Comparison of ENCODE assay signal across 8 mouse cellular contexts in genomic region chr7:89632342-89633251, GRCm38 (mm10). TPM values are rescaled to one million over a fixed set of nuclear protein-coding genes. Genes with fewer than 3 reads are reported as not detected.
DNase-seq lines count a peak whose midpoint lies in the region; ATAC-seq and TF ChIP-seq lines count a peak whose summit lies in the region.

TSS of gene Me3 (plus strand) at chr7:89632392.

- no peak for TF ChIP-seq CTCF in spleen, adult 2 months (IDR thresholded peaks at IDR 0.05; ENCODE audit: extremely low read depth, insufficient read depth, insufficient read length, insufficient replicate concordance)
- no peak for TF ChIP-seq CTCF in intestine, postnatal 0 days (IDR thresholded peaks at IDR 0.05; ENCODE audit: low read depth)

- 8% methylated on average over 49 of the region's 49 CpGs for WGBS in spleen, adult 2 months
- WGBS in embryonic facial prominence, embryonic 10.5 days = 5% methylated on average over 49 of the region's 49 CpGs
- 6% methylated on average over 49 of the region's 49 CpGs for WGBS in intestine, postnatal 0 days

- H3K36me3 ChIP-seq in spleen, adult 2 months (ENCODE audit: control insufficient read depth, insufficient read depth, low read length) = no peaks in the 10 kb centered on the region
- no peaks in the 10 kb centered on the region for H3K36me3 ChIP-seq in embryonic facial prominence, embryonic 10.5 days (replicated peaks)
- no peaks in the 10 kb centered on the region for H3K36me3 ChIP-seq in intestine, postnatal 0 days (ENCODE audit: control insufficient read depth, insufficient read depth)

- H3K9ac ChIP-seq in intestine, postnatal 0 days (ENCODE audit: low read depth, low read length) = peak within 1 kb of the TSS; percentile 61

- H3K4me3 ChIP-seq in spleen, adult 2 months (ENCODE audit: extremely low read depth, insufficient read depth, insufficient read length) = peak within 1 kb of the TSS; percentile 51
- H3K4me3 ChIP-seq in embryonic facial prominence, embryonic 10.5 days = peak within 1 kb of the TSS; percentile 78
- H3K4me3 ChIP-seq in intestine, postnatal 0 days (ENCODE audit: low read depth, low read length) = peak within 1 kb of the TSS; percentile 72

- intact Hi-C loops in left cerebral cortex, postnatal 25 days (cut with DNase I) = loop anchor here (5.0 kb wide), 1 partner anchor 115 kb away; no protein-coding TSS in a partner anchor

- no peak for TF ChIP-seq POLR2A in spleen, adult 2 months (IDR thresholded peaks at IDR 0.05; ENCODE audit: low read depth, low read length)

- H3K27ac ChIP-seq in spleen, adult 2 months (ENCODE audit: insufficient read depth, low read length) = no peak within 1 kb of the TSS
- H3K27ac ChIP-seq in embryonic facial prominence, embryonic 10.5 days (replicated peaks) = peak within 1 kb of the TSS; percentile 82
- H3K27ac ChIP-seq in intestine, postnatal 0 days (ENCODE audit: low read depth, low read length) = no peak within 1 kb of the TSS

- peak within 1 kb of the TSS; percentile 99 for H3K4me2 ChIP-seq in intestine, postnatal 0 days (replicated peaks; ENCODE audit: low read depth)

- H3K9me3 ChIP-seq in embryonic facial prominence, embryonic 10.5 days = no peaks in the 10 kb centered on the region
- no peaks in the 10 kb centered on the region for H3K9me3 ChIP-seq in intestine, postnatal 0 days (ENCODE audit: control insufficient read depth)

- no peaks in the 10 kb centered on the region for H3K27me3 ChIP-seq in spleen, adult 2 months (ENCODE audit: control insufficient read depth, insufficient read depth, low read length)
- peaks cover 36% of the 10 kb centered on the region for H3K27me3 ChIP-seq in embryonic facial prominence, embryonic 10.5 days (replicated peaks; ENCODE audit: low read depth, poor library complexity, severe bottlenecking)
- H3K27me3 ChIP-seq in intestine, postnatal 0 days (replicated peaks; ENCODE audit: control insufficient read depth, insufficient read depth, low read length) = no peaks in the 10 kb centered on the region

- peak; percentile 50; the same call in 1 of the 2 replicates for ATAC-seq in granulocyte monocyte progenitor cell, adult 5-6 weeks (replicated peaks; ENCODE audit: poor library complexity, severe bottlenecking)
- peak; percentile 82 for ATAC-seq in intestine, postnatal 0 days

- no peak for DNase-seq in spleen, adult 2 months (ENCODE audit: low read depth in 1 of 2, low spot score in 2 of 2)
- DNase-seq in spleen, adult 12 weeks (ENCODE audit: low spot score) = no peak
- DNase-seq in embryonic facial prominence, embryonic 10.5 days (ENCODE audit: low spot score) = peak; percentile 66
- peak; percentile 61 to 75 for DNase-seq in left cerebral cortex, postnatal 25 days (ENCODE audit: low spot score in 2 of 2)
- peak; percentile 39 for DNase-seq in mesoderm, embryonic 11.5 days (ENCODE audit: low read depth, low spot score)
- peak; percentile 77 for DNase-seq in skeletal muscle tissue, adult 2 months (ENCODE audit: low read depth, low spot score)

- peaks cover 5% of the 10 kb centered on the region for H3K4me1 ChIP-seq in spleen, adult 2 months (ENCODE audit: control insufficient read depth, insufficient read depth, insufficient read length)
- H3K4me1 ChIP-seq in embryonic facial prominence, embryonic 10.5 days = peaks cover 28% of the 10 kb centered on the region
- H3K4me1 ChIP-seq in intestine, postnatal 0 days (replicated peaks; ENCODE audit: control insufficient read depth, insufficient read depth, low read length) = no peaks in the 10 kb centered on the region

RNA-seq across cellular contexts. Expression of gene Me3, which starts in this region (rescaled TPM):
- polyA plus RNA-seq in spleen, adult 2 months (2012; rRNA removed) = 0.44 and 0.67 TPM in 2 replicates
- polyA plus RNA-seq in embryonic facial prominence, embryonic 10.5 days (2016; fragmentation: Nextera tagmentation; extraction: Ambion mirVana) = 1.5 and 2.6 TPM in 2 replicates
- total RNA-seq in granulocyte monocyte progenitor cell, adult 5-6 weeks (2014; fragmentation: Nextera tagmentation) = not detected in 2 replicates
- total RNA-seq in granulocyte monocyte progenitor cell, adult 5-6 weeks (2017) = not detected in 2 replicates
- 3.5 and 4.1 TPM in 2 replicates for polyA plus RNA-seq in intestine, postnatal 0 days (2015; fragmentation: Nextera tagmentation; extraction: Ambion mirVana)
- 100 to 1,000 TPM in 1 of 2 experiments, 10 to 100 TPM in 1; 93.5 to 100 TPM for total RNA-seq in left cerebral cortex, postnatal 25 days (2021)

Comparison
In these comparisons a context has a peak if more than half of its experiments do, and no peak if none do; other contexts are left out.
1. RNA of gene Me3 (total RNA-seq): 93.5 to 100 TPM in left cerebral cortex, postnatal 25 days; not detected in granulocyte monocyte progenitor cell, adult 5-6 weeks; every median in the first group is over 10 times any median in the second.
2. Peak in ATAC-seq in granulocyte monocyte progenitor cell, adult 5-6 weeks; RNA of the gene not detected or under 1 TPM.
3. DNase-seq: peak in embryonic facial prominence, embryonic 10.5 days (single experiment), left cerebral cortex, postnatal 25 days (2 of 2), mesoderm, embryonic 11.5 days (single experiment) and skeletal muscle tissue, adult 2 months (single experiment); none in spleen, adult 2 months (0 of 2) and spleen, adult 12 weeks (single experiment).
4. Peak in every context shown above with its lines, with median percentiles within 50 percentile points of each other: H3K4me3 ChIP-seq.